In genomic region chr2:170642338-170642806, GRCm38 (mm10) we compare ENCODE assay signal across 18 mouse cellular contexts. TPM values are rescaled to one million over a fixed set of nuclear protein-coding genes. Genes with fewer than 3 reads are reported as not detected.
DNase-seq lines count a peak whose midpoint lies in the region; ATAC-seq and TF ChIP-seq lines count a peak whose summit lies in the region.
"Had no signal": no experiment of that assay in that cellular context is flagged by ENCODE, and none has a peak within 500 bp of the region (broad histone marks: within the 10 kb centered on the region; RNA-seq: fewer than 3 reads in every experiment).

No protein-coding gene starts in this region.

- no peak for DNase-seq in stomach, postnatal 0 days (ENCODE audit: low spot score)
- DNase-seq in hindbrain, embryonic 11.5 days (ENCODE audit: low spot score) = no peak
- no peak for DNase-seq in midbrain, embryonic 11.5 days (ENCODE audit: low spot score, missing footprints)
- no peak for DNase-seq in frontal cortex, postnatal 14 days (ENCODE audit: low spot score in 2 of 2)
- DNase-seq in limb, embryonic 10.5 days (ENCODE audit: low spot score) = no peak
- DNase-seq in kidney, adult 2 months = no peak
- DNase-seq: adrenal gland, postnatal 10 days; cerebellum, postnatal 10 days; heart, postnatal 14 days; liver; lung, adult 18-20 months had no signal

- no peak overlapping the region for H3K4me2 ChIP-seq in stomach, embryonic 16.5 days (ENCODE audit: low read depth, low read length)
- no peak overlapping the region for H3K4me2 ChIP-seq in stomach, postnatal 0 days (replicated peaks; ENCODE audit: low read depth)
- H3K4me2 ChIP-seq in hindbrain, embryonic 11.5 days (replicated peaks; ENCODE audit: low read depth, low read length) = no peak overlapping the region
- H3K4me2 ChIP-seq in midbrain, embryonic 11.5 days = no peak overlapping the region
- no peak overlapping the region for H3K4me2 ChIP-seq in heart, embryonic 11.5 days

- no peak for TF ChIP-seq CTCF in stomach, postnatal 0 days (IDR thresholded peaks at IDR 0.05; ENCODE audit: low read depth)
- TF ChIP-seq CTCF in kidney, adult 2 months (conservative IDR thresholded peaks at IDR 0.05; ENCODE audit: insufficient read depth, insufficient read length, low read depth, low read length) = no peak

- ATAC-seq in stomach, embryonic 16.5 days (ENCODE audit: insufficient read depth, low FRiP score) = peak; percentile 40; the same call in 1 of the 2 replicates
- no peak for ATAC-seq in stomach, postnatal 0 days (ENCODE audit: low FRiP score, low TSS enrichment)
- peak; percentile 75; the same call in 1 of the 2 replicates for ATAC-seq in hindbrain, embryonic 11.5 days (ENCODE audit: low FRiP score)
- peak; percentile 77 for ATAC-seq in midbrain, embryonic 11.5 days (ENCODE audit: low FRiP score)
- no peak for ATAC-seq in heart, embryonic 11.5 days (replicated peaks; ENCODE audit: insufficient number of reproducible peaks, low FRiP score, low TSS enrichment)

- WGBS in stomach, embryonic 16.5 days = 50% methylated on average over 4 of the region's 4 CpGs
- 43% methylated on average over 4 of the region's 4 CpGs for WGBS in stomach, postnatal 0 days
- 32% methylated on average over 4 of the region's 4 CpGs for WGBS in hindbrain, embryonic 11.5 days
- WGBS in midbrain, embryonic 11.5 days = 21% methylated on average over 4 of the region's 4 CpGs
- 43% methylated on average over 4 of the region's 4 CpGs for WGBS in heart, embryonic 11.5 days (ENCODE audit: insufficient replicate concordance)
- WGBS in limb, embryonic 10.5 days = 68% methylated on average over 4 of the region's 4 CpGs
- WGBS in kidney, adult 2 months = 49% methylated on average over 4 of the region's 4 CpGs

- no peak overlapping the region for H3K27ac ChIP-seq in stomach, embryonic 16.5 days (ENCODE audit: low read length)
- H3K27ac ChIP-seq in stomach, postnatal 0 days (replicated peaks) = no peak overlapping the region
- H3K27ac ChIP-seq in hindbrain, embryonic 11.5 days (ENCODE audit: low read depth, low read length) = 0 out of 2 replicates have a peak overlapping the region, but pooled peaks have one; percentile 6
- H3K27ac ChIP-seq in midbrain, embryonic 11.5 days (ENCODE audit: low read depth, low read length) = peak overlapping the region; percentile 3; the same call in 1 of the 2 replicates
- H3K27ac ChIP-seq in heart, embryonic 11.5 days (ENCODE audit: low read depth, low read length) = no peak overlapping the region
- H3K27ac ChIP-seq in limb, embryonic 10.5 days = no peak overlapping the region
- H3K27ac ChIP-seq in kidney, adult 2 months (ENCODE audit: insufficient read depth, low read depth, low read length) = no peak overlapping the region
- H3K27ac ChIP-seq: heart, embryonic 10.5 days had no signal

- no peak overlapping the region for H3K9ac ChIP-seq in stomach, embryonic 16.5 days (ENCODE audit: low read length)
- no peak overlapping the region for H3K9ac ChIP-seq in stomach, postnatal 0 days (ENCODE audit: low read length)
- no peak overlapping the region for H3K9ac ChIP-seq in hindbrain, embryonic 11.5 days (ENCODE audit: low read depth, low read length)
- H3K9ac ChIP-seq in midbrain, embryonic 11.5 days (ENCODE audit: low read length) = no peak overlapping the region
- H3K9ac ChIP-seq in heart, embryonic 11.5 days (ENCODE audit: low read depth, low read length) = no peak overlapping the region

- H3K36me3 ChIP-seq in stomach, embryonic 16.5 days (ENCODE audit: control insufficient read depth, insufficient read depth, low read length) = no peaks in the 10 kb centered on the region
- H3K36me3 ChIP-seq in stomach, postnatal 0 days (ENCODE audit: control insufficient read depth, insufficient read depth, low read length) = no peaks in the 10 kb centered on the region
- H3K36me3 ChIP-seq in hindbrain, embryonic 11.5 days (ENCODE audit: control insufficient read depth, insufficient read depth, low read length) = no peaks in the 10 kb centered on the region
- no peaks in the 10 kb centered on the region for H3K36me3 ChIP-seq in midbrain, embryonic 11.5 days (ENCODE audit: control insufficient read depth, insufficient read depth, low read length)
- no peaks in the 10 kb centered on the region for H3K36me3 ChIP-seq in heart, embryonic 11.5 days (ENCODE audit: control insufficient read depth, insufficient read depth, low read length)
- H3K36me3 ChIP-seq in limb, embryonic 10.5 days = no peaks in the 10 kb centered on the region
- H3K36me3 ChIP-seq in kidney, adult 2 months (ENCODE audit: control insufficient read depth, insufficient read depth, low read length) = no peaks in the 10 kb centered on the region
- H3K36me3 ChIP-seq: heart, embryonic 10.5 days had no signal

- H3K4me1 ChIP-seq in stomach, embryonic 16.5 days (ENCODE audit: control insufficient read depth, insufficient read depth, low read length) = peaks cover 3% of the 10 kb centered on the region; the same call in 1 of the 2 replicates
- H3K4me1 ChIP-seq in stomach, postnatal 0 days (replicated peaks; ENCODE audit: control insufficient read depth, insufficient read depth) = no peaks in the 10 kb centered on the region
- H3K4me1 ChIP-seq in hindbrain, embryonic 11.5 days (replicated peaks; ENCODE audit: control insufficient read depth, insufficient read depth, low read length) = no peaks in the 10 kb centered on the region
- peaks cover 8% of the 10 kb centered on the region for H3K4me1 ChIP-seq in midbrain, embryonic 11.5 days (ENCODE audit: control insufficient read depth, insufficient read depth, low read length)
- no peaks in the 10 kb centered on the region for H3K4me1 ChIP-seq in heart, embryonic 11.5 days (ENCODE audit: control insufficient read depth, insufficient read depth, low read length)
- H3K4me1 ChIP-seq in limb, embryonic 10.5 days = peaks cover 28% of the 10 kb centered on the region
- H3K4me1 ChIP-seq in kidney, adult 2 months (ENCODE audit: control insufficient read depth, insufficient read depth, low read length) = no peaks in the 10 kb centered on the region
- H3K4me1 ChIP-seq: heart, embryonic 10.5 days had no signal

- no peak overlapping the region for H3K4me3 ChIP-seq in stomach, embryonic 16.5 days (replicated peaks; ENCODE audit: low read length)
- H3K4me3 ChIP-seq in stomach, postnatal 0 days (ENCODE audit: low read depth, low read length) = no peak overlapping the region
- no peak overlapping the region for H3K4me3 ChIP-seq in hindbrain, embryonic 11.5 days (ENCODE audit: low read depth, low read length)
- H3K4me3 ChIP-seq in midbrain, embryonic 11.5 days (ENCODE audit: low read depth, low read length) = no peak overlapping the region
- H3K4me3 ChIP-seq in heart, embryonic 11.5 days (ENCODE audit: low read depth, low read length) = no peak overlapping the region
- no peak overlapping the region for H3K4me3 ChIP-seq in limb, embryonic 10.5 days
- H3K4me3 ChIP-seq in kidney, adult 2 months (ENCODE audit: insufficient read depth, low read depth, low read length) = no peak overlapping the region
- H3K4me3 ChIP-seq: erythroblast, embryonic 14.5 days; heart, embryonic 10.5 days had no signal

- H3K27me3 ChIP-seq in stomach, embryonic 16.5 days (ENCODE audit: control insufficient read depth, insufficient read depth, low read length) = no peaks in the 10 kb centered on the region
- no peaks in the 10 kb centered on the region for H3K27me3 ChIP-seq in stomach, postnatal 0 days (ENCODE audit: control insufficient read depth, insufficient read depth, low read length)
- H3K27me3 ChIP-seq in hindbrain, embryonic 11.5 days (ENCODE audit: control insufficient read depth, insufficient read depth, low read length) = no peaks in the 10 kb centered on the region
- H3K27me3 ChIP-seq in midbrain, embryonic 11.5 days (ENCODE audit: control insufficient read depth, insufficient read depth, low read length) = no peaks in the 10 kb centered on the region
- no peaks in the 10 kb centered on the region for H3K27me3 ChIP-seq in heart, embryonic 11.5 days (ENCODE audit: control insufficient read depth, insufficient read depth, low read length)
- H3K27me3 ChIP-seq in limb, embryonic 10.5 days (ENCODE audit: low read depth, poor library complexity, severe bottlenecking) = no peaks in the 10 kb centered on the region
- no peaks in the 10 kb centered on the region for H3K27me3 ChIP-seq in kidney, adult 2 months (replicated peaks; ENCODE audit: control insufficient read depth, insufficient read depth, low read length)

- TF ChIP-seq EP300 in stomach, postnatal 0 days (optimal IDR thresholded peaks at IDR 0.05) = no peak

- no peaks in the 10 kb centered on the region for H3K9me3 ChIP-seq in stomach, embryonic 16.5 days (replicated peaks; ENCODE audit: control insufficient read depth, low read length)
- H3K9me3 ChIP-seq in stomach, postnatal 0 days (ENCODE audit: control insufficient read depth, low read length) = no peaks in the 10 kb centered on the region
- H3K9me3 ChIP-seq in hindbrain, embryonic 11.5 days (ENCODE audit: control insufficient read depth, low read length) = no peaks in the 10 kb centered on the region
- no peaks in the 10 kb centered on the region for H3K9me3 ChIP-seq in midbrain, embryonic 11.5 days (ENCODE audit: control insufficient read depth, low read length)
- no peaks in the 10 kb centered on the region for H3K9me3 ChIP-seq in heart, embryonic 11.5 days (replicated peaks; ENCODE audit: control insufficient read depth, low read length)
- no peaks in the 10 kb centered on the region for H3K9me3 ChIP-seq in limb, embryonic 10.5 days (replicated peaks)
- H3K9me3 ChIP-seq: heart, embryonic 10.5 days had no signal

- no peak for TF ChIP-seq POLR2A in kidney, adult 2 months (IDR thresholded peaks at IDR 0.05; ENCODE audit: low read depth, low read length)

RNA-seq across cellular contexts. Expression of gene 4930470P17Rik, which starts 40.6 kb away (rescaled TPM):
- polyA plus RNA-seq in stomach, embryonic 16.5 days (2015; fragmentation: Nextera tagmentation; extraction: Ambion mirVana) = not detected in 2 replicates
- not detected in 2 replicates for polyA plus RNA-seq in stomach, postnatal 0 days (2015; fragmentation: Nextera tagmentation; extraction: Ambion mirVana)
- polyA plus RNA-seq in hindbrain, embryonic 11.5 days (2014; fragmentation: Nextera tagmentation; extraction: Ambion mirVana) = not detected in 2 replicates
- polyA plus RNA-seq in midbrain, embryonic 11.5 days (2014; fragmentation: Nextera tagmentation; extraction: Ambion mirVana) = not detected in 2 replicates
- polyA plus RNA-seq in heart, embryonic 11.5 days (2014; fragmentation: Nextera tagmentation; extraction: Ambion mirVana) = not detected in 2 replicates
- polyA plus RNA-seq in limb, embryonic 10.5 days (2016; fragmentation: Nextera tagmentation; extraction: Ambion mirVana) = not detected in 2 replicates
- polyA plus RNA-seq in kidney, adult 2 months (2012; rRNA removed) = not detected in 2 replicates
- polyA plus RNA-seq: erythroblast, embryonic 14.5 days; heart, embryonic 10.5 days; intestine, embryonic 14.5 days; kidney, embryonic 14.5 days; neural tube, embryonic 14.5 days had no signal

Comparison
In these comparisons a context has a peak if more than half of its experiments do, and no peak if none do; other contexts are left out.
1. ATAC-seq: peak in stomach, embryonic 16.5 days (single experiment), hindbrain, embryonic 11.5 days (single experiment) and midbrain, embryonic 11.5 days (single experiment); none in stomach, postnatal 0 days (single experiment) and heart, embryonic 11.5 days (single experiment).
2. H3K27ac ChIP-seq: peak in hindbrain, embryonic 11.5 days (single experiment) and midbrain, embryonic 11.5 days (single experiment); none in stomach, embryonic 16.5 days (single experiment), stomach, postnatal 0 days (single experiment), heart, embryonic 11.5 days (single experiment), limb, embryonic 10.5 days (single experiment) and kidney, adult 2 months (single experiment).